Mouse (Mus musculus): ENCODE data around the gene Mmp17.

DNA sequence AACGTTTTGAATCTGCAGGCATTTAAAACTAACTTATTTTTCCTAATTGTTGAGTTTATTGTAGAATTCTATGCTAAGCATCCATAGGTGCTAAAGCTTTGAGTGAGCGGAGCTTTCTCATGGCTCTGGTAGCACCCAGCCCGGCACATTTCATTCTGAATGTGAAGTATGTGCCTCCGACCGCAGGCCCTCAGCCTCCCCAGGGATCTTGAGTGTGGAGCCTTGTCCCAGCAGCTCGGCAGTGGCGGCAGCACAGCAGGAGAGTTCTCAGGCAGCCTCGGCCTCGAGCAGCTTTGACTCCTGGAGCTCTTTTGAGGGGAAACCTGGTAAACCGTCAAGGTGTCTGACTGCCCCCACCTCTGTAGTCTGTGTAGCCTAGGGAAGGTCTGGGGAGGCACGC is 24.7 kb upstream of the Mmp17 start:
- TF ChIP-seq CTCF (IDR thresholded peaks at IDR 0.05; ENCODE audit: control insufficient read depth, insufficient read depth, low read length) (no peak), POLR2A (IDR thresholded peaks at IDR 0.05; ENCODE audit: borderline replicate concordance, control insufficient read depth, low read depth, low read length) (no peak)

Measured in bone marrow, adult 2 months (tissue).